Mouse (Mus musculus) myocyte (in vitro differentiated cells): ENCODE data around the gene Bbs9.

Experiments used
- E2F4 ChIP-seq: IDR thresholded peaks from one replicate; pipeline ENCODE4 v1.6.1; 2011; ENCODE audit warnings: mild to moderate bottlenecking, control low read depth, moderate library complexity; ENCODE audit not compliant: insufficient read depth
- MAX ChIP-seq: IDR thresholded peaks from one replicate; pipeline ENCODE4 v1.6.1; 2011; ENCODE audit warnings: low read depth, mild to moderate bottlenecking, control low read depth
- MYOD1 ChIP-seq, 3 experiments: IDR thresholded peaks; one replicate each; pipeline ENCODE4 v1.6.1; 2011; ENCODE audit warnings: control low read depth in 2 of 3, low read depth in 2 of 3, mild to moderate bottlenecking in 2 of 3, moderate library complexity in 1 of 3; ENCODE audit not compliant: insufficient read length in 2 of 3, control insufficient read depth in 1 of 3
- MYOG ChIP-seq, 3 experiments: IDR thresholded peaks; one replicate each; pipeline ENCODE4 v1.6.1; 2011; ENCODE audit warnings: control low read depth in 2 of 3, low read depth in 2 of 3, mild to moderate bottlenecking in 2 of 3; ENCODE audit not compliant: insufficient read length in 2 of 3, control insufficient read depth in 1 of 3, insufficient read depth in 1 of 3
- POLR2A ChIP-seq: IDR thresholded peaks from one replicate; pipeline ENCODE4 v1.6.1; 2011; ENCODE audit warnings: low read depth, mild to moderate bottlenecking, control low read depth, moderate library complexity; ENCODE audit not compliant: insufficient read length
- POLR2AphosphoS2 ChIP-seq: IDR thresholded peaks from one replicate; pipeline ENCODE4 v1.6.1; 2011; ENCODE audit warnings: low read depth, control low read depth; ENCODE audit not compliant: insufficient read length
- REST ChIP-seq: IDR thresholded peaks from one replicate; pipeline ENCODE4 v1.6.1; 2011; ENCODE audit warnings: mild to moderate bottlenecking, control low read depth, moderate library complexity; ENCODE audit not compliant: insufficient read depth, insufficient read length
- SRF ChIP-seq: IDR thresholded peaks from one replicate; pipeline ENCODE4 v1.6.1; 2011; ENCODE audit warnings: low read depth; ENCODE audit not compliant: control insufficient read depth, insufficient read length
- TCF12 ChIP-seq: IDR thresholded peaks from one replicate; pipeline ENCODE4 v1.6.1; 2011; ENCODE audit warnings: mild to moderate bottlenecking, control low read depth; ENCODE audit not compliant: poor library complexity, insufficient read depth, severe bottlenecking
- USF1 ChIP-seq: IDR thresholded peaks from one replicate; pipeline ENCODE4 v1.6.1; 2011; ENCODE audit warnings: low read depth, mild to moderate bottlenecking, control low read depth, moderate library complexity

DNA sequence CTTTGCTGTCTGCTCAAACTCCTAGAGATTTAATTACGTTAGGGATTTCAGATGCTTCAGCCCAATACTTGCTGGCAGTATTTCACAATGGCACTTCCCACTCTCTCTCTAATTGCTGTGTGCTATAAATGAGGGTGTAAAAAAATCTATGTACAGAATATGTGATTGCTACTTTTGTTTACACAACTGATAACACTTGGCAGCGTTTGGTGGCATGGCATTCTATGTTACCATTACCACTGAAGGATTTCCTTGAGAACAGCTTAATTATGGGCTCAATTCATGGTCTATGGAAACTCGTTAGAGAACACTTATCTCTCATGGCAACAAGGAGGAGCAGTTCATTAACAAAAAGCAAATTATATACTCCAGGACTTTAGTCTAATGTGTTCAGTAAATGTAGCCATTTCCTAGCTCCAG lies 351.1 kb downstream of the Bbs9 start:
- TF ChIP-seq POLR2AphosphoS2 (no peak), POLR2A (no peak), TCF12 (no peak), MYOG (IDR thresholded peaks at IDR 0.05; ENCODE audit: control insufficient read depth in 1 of 3, insufficient read depth in 1 of 3, insufficient read length in 2 of 3, low read depth in 2 of 3) (no peak), MYOD1 (IDR thresholded peaks at IDR 0.05; ENCODE audit: control insufficient read depth in 1 of 3, insufficient read length in 2 of 3, low read depth in 2 of 3) (no peak), E2F4 (no peak), REST (no peak), USF1 (no peak), SRF (no peak), MAX (no peak)
